Mouse (Mus musculus) lung, postnatal 36 days (tissue): ENCODE results near the gene Fdx1.
A peak's percentile ranks its signal among the peaks of the same experiment; 100 is the strongest.

ENCODE experiments used
- DNase-seq: peaks from one replicate; pipeline ENCODE4 v3.0.0; 2022; ENCODE audit warnings: mixed read lengths

Gene Fdx1

GRCm38 (mm10) chr9:51961190-51961909 is 2.0 kb downstream of the Fdx1 start:
- DNase-seq, result peak; percentile 60

GRCm38 (mm10) chr9:51960331-51960730 is 3.0 kb downstream of the Fdx1 start:
- DNase-seq, result peak; percentile 26

GRCm38 (mm10) chr9:51958981-51959380 is 4.4 kb downstream of the Fdx1 start:
- no peak for DNase-seq

- DNase-seq, result no peak
Observed at GRCm38 (mm10) chr9:51957025-51957424, 6.3 kb downstream of the Fdx1 start.

- no peak for DNase-seq
Observed at GRCm38 (mm10) chr9:51956484-51956883, 6.9 kb downstream of the Fdx1 start.

- DNase-seq, result peak; percentile 58
Observed at GRCm38 (mm10) chr9:51951337-51951736, 12.0 kb downstream of the Fdx1 start.

GRCm38 (mm10) chr9:51950667-51951066 is 12.7 kb downstream of the Fdx1 start:
- DNase-seq, result no peak

GRCm38 (mm10) chr9:51950225-51950624 is 13.1 kb downstream of the Fdx1 start:
- no peak for DNase-seq

- DNase-seq, result no peak
Observed at GRCm38 (mm10) chr9:51943934-51944333, 19.4 kb downstream of the Fdx1 start.

- DNase-seq, result no peak
Observed at GRCm38 (mm10) chr9:51934641-51935040, 28.7 kb downstream of the Fdx1 start.

- DNase-seq, result peak; percentile 44
Observed at GRCm38 (mm10) chr9:51931997-51932396, 31.4 kb downstream of the Fdx1 start.

GRCm38 (mm10) chr9:51931054-51931690 is 32.2 kb downstream of the Fdx1 start:
- no peak for DNase-seq

GRCm38 (mm10) chr9:51929972-51930371 is 33.4 kb downstream of the Fdx1 start:
- no peak for DNase-seq

GRCm38 (mm10) chr9:51928659-51929058 is 34.7 kb downstream of the Fdx1 start:
- DNase-seq, result no peak

GRCm38 (mm10) chr9:51928116-51928515 is 35.2 kb downstream of the Fdx1 start:
- no peak for DNase-seq

GRCm38 (mm10) chr9:51927680-51928079 is 35.7 kb downstream of the Fdx1 start:
- DNase-seq, result no peak

- no peak for DNase-seq
Observed at GRCm38 (mm10) chr9:51926629-51927028, 36.7 kb downstream of the Fdx1 start.

GRCm38 (mm10) chr9:51924551-51925081 is 38.7 kb downstream of the Fdx1 start:
- DNase-seq, result no peak

- DNase-seq, result no peak
Observed at GRCm38 (mm10) chr9:51922756-51923155, 40.6 kb downstream of the Fdx1 start.

GRCm38 (mm10) chr9:51915580-51915979 is 47.8 kb downstream of the Fdx1 start:
- no peak for DNase-seq

- DNase-seq, result peak; percentile 5
Observed at GRCm38 (mm10) chr9:51914481-51915120, 48.8 kb downstream of the Fdx1 start.

GRCm38 (mm10) chr9:51908838-51909237 is 54.5 kb downstream of the Fdx1 start:
- DNase-seq, result peak; percentile 90

GRCm38 (mm10) chr9:51908255-51908654 is 55.1 kb downstream of the Fdx1 start:
- no peak for DNase-seq

- no peak for DNase-seq
Observed at GRCm38 (mm10) chr9:51906938-51907337, 56.4 kb downstream of the Fdx1 start.
